Mouse (Mus musculus) adipose tissue, adult 10 weeks (tissue): ENCODE results near the gene Asb18. TPM values are rescaled to one million over a fixed set of nuclear protein-coding genes. Genes with fewer than 3 reads are reported as not detected.

Experiments
- polyA plus RNA-seq: library from polyadenylated mRNA; stranded (reverse); fragments of 350-450 nt; fragmentation: Illumina TruSeq; extraction: RNeasy Lipid Tissue Mini Kit (QIAGEN cat#74804); gene quantifications from one replicate; pipeline ENCODE4 v1.2.3, GENCODE M21; 2014; ENCODE audit warnings: low read depth, low replicate concordance

Gene Asb18
- 31.8 TPM for polyA plus RNA-seq

DNA sequence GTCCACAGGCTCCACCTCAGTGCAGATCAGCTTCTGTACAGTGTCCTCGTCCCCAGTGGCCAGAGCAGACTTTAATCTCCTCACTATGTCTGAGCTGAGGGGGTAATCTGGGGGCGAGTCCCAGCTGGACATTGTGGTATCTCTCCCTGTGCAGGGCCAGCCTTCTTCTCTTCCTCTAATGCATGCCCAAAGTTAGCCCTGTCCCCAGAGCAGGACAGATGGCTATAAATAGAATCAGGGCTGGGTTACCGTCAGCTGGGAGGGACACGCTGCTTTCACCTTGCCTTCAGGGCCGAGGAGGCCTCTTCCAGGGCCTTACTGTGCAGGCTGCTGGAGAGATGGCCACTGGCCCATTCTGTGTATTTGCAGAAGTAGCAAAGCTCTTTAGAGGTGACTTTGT is at the start of gene Asb18:
Asb18 (minus strand) TSS at position 221 of the 400 bp plus-strand sequence.

DNA sequence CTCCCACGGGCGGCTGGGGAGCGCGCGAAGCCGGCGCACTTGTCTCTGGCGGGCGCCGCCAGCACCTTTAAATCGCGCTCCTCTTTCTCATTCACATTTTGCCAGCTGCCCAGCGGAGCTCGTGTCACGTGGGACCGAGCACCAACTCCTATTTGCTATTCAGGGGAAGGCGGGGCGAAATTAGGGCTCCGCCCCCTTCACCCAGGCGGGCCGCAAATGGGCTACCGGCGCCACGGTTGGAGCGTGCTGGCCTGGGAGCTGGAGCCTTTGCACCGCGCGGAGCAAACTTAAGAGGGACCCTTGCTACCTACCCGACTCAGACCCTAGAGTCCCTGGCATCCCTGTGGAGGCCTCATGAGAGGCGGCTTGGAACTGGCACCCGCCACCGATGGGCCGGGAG is 83.3 kb downstream of the Asb18 start, which contains the start of gene Gbx2:
Gbx2 (minus strand) TSS at position 60 of the 400 bp plus-strand sequence.

Other genes starting within 250 kb of the Asb18 start
- gene Gbx2, start 83.5 kb downstream of the Asb18 start, polyA plus RNA-seq, result not detected
- 0.66 TPM for gene Iqca, start 138.7 kb upstream of the Asb18 start, polyA plus RNA-seq
- 37.8 TPM for gene Ackr3, start 189.3 kb upstream of the Asb18 start, polyA plus RNA-seq